12 mouse cellular contexts compared by ENCODE assay signal in genomic region chr7:142461446-142461845, GRCm38 (mm10). TPM values are rescaled to one million over a fixed set of nuclear protein-coding genes. Genes with fewer than 3 reads are reported as not detected.
A peak's percentile ranks its signal among the peaks of the same experiment; 100 is the strongest.
DNase-seq lines count a peak whose midpoint lies in the region; ATAC-seq and TF ChIP-seq lines count a peak whose summit lies in the region.
"Had no signal": no experiment of that assay in that cellular context is flagged by ENCODE, and none has a peak within 500 bp of the region (broad histone marks: within the 10 kb centered on the region; RNA-seq: fewer than 3 reads in every experiment).

No protein-coding gene starts in this region.

- H3K27me3 ChIP-seq in heart, adult 2 months (ENCODE audit: control insufficient read depth, insufficient read depth, low read length) = no peaks in the 10 kb centered on the region
- H3K27me3 ChIP-seq in heart, embryonic 16.5 days (ENCODE audit: control insufficient read depth, insufficient read depth, low read length) = no peaks in the 10 kb centered on the region
- H3K27me3 ChIP-seq in intestine, embryonic 16.5 days (replicated peaks; ENCODE audit: control insufficient read depth, insufficient read depth, low read length) = no peaks in the 10 kb centered on the region
- H3K27me3 ChIP-seq in midbrain, embryonic 16.5 days (ENCODE audit: control insufficient read depth, insufficient read depth, low read depth, low read length) = no peaks in the 10 kb centered on the region

- ATAC-seq in CD4-positive, CD25-positive, alpha-beta regulatory T cell, adult 4 months = peak; percentile 37
- no peak for ATAC-seq in heart, embryonic 16.5 days (replicated peaks; ENCODE audit: extremely low read depth, insufficient read depth, low FRiP score)
- peak; percentile 45 for ATAC-seq in monocyte, adult 5-6 weeks (replicated peaks; ENCODE audit: insufficient number of reproducible peaks, low FRiP score, low TSS enrichment, poor library complexity, severe bottlenecking)
- ATAC-seq in intestine, embryonic 16.5 days = no peak
- ATAC-seq in midbrain, embryonic 16.5 days = no peak
- ATAC-seq: forebrain, postnatal 0 days had no signal

- no peak for TF ChIP-seq CTCF in heart, adult 2 months (IDR thresholded peaks at IDR 0.05)

- peak; percentile 22 to 25 for DNase-seq in heart, adult 2 months
- no peak for DNase-seq in heart, postnatal 14 days
- DNase-seq in urinary bladder, postnatal 36 days (ENCODE audit: low spot score in 2 of 2) = no peak
- DNase-seq: forebrain, postnatal 0 days; kidney, adult 11 months had no signal

- 75% methylated on average over 2 of the region's 2 CpGs for WGBS in heart, adult 2 months
- 69% methylated on average over 2 of the region's 2 CpGs for WGBS in heart, embryonic 16.5 days
- WGBS in intestine, embryonic 16.5 days = 89% methylated on average over 2 of the region's 2 CpGs
- WGBS in midbrain, embryonic 16.5 days = 91% methylated on average over 2 of the region's 2 CpGs

- H3K9me3 ChIP-seq in heart, embryonic 16.5 days (replicated peaks; ENCODE audit: control insufficient read depth, low read length) = no peaks in the 10 kb centered on the region
- no peaks in the 10 kb centered on the region for H3K9me3 ChIP-seq in intestine, embryonic 16.5 days (ENCODE audit: control insufficient read depth, low read length)
- H3K9me3 ChIP-seq in midbrain, embryonic 16.5 days (replicated peaks; ENCODE audit: control insufficient read depth, low read length, poor library complexity, severe bottlenecking) = no peaks in the 10 kb centered on the region

- no peak overlapping the region for H3K9ac ChIP-seq in heart, adult 2 months (ENCODE audit: low read depth, low read length)
- H3K9ac ChIP-seq in heart, embryonic 16.5 days (ENCODE audit: low read length) = 0 out of 2 replicates have a peak overlapping the region, but pooled peaks have one; percentile 11
- H3K9ac ChIP-seq in intestine, embryonic 16.5 days (ENCODE audit: low read depth, low read length) = no peak overlapping the region
- no peak overlapping the region for H3K9ac ChIP-seq in midbrain, embryonic 16.5 days (ENCODE audit: low read depth, low read length)
- H3K9ac ChIP-seq: forebrain, postnatal 0 days had no signal

- no peak overlapping the region; the same call in 1 of the 2 replicates for H3K27ac ChIP-seq in heart, adult 2 months
- peak overlapping the region; percentile 6; the same call in 1 of the 2 replicates for H3K27ac ChIP-seq in heart, embryonic 16.5 days (ENCODE audit: low read length)
- H3K27ac ChIP-seq in intestine, embryonic 16.5 days (ENCODE audit: low read length) = no peak overlapping the region
- H3K27ac ChIP-seq in midbrain, embryonic 16.5 days (ENCODE audit: low read length) = no peak overlapping the region

- no peaks in the 10 kb centered on the region for H3K79me2 ChIP-seq in heart, adult 2 months (replicated peaks; ENCODE audit: control insufficient read depth, insufficient read depth, low read length)

- H3K4me2 ChIP-seq in heart, embryonic 16.5 days (ENCODE audit: low read depth, low read length) = peak overlapping the region; percentile 27
- H3K4me2 ChIP-seq in intestine, embryonic 16.5 days (ENCODE audit: low read depth, low read length) = no peak overlapping the region
- no peak overlapping the region for H3K4me2 ChIP-seq in midbrain, embryonic 16.5 days (ENCODE audit: low read length)

- no peak for TF ChIP-seq POLR2A in heart, adult 2 months (IDR thresholded peaks at IDR 0.05; ENCODE audit: insufficient read depth, low read depth, low read length)

- peaks cover 6% of the 10 kb centered on the region for H3K36me3 ChIP-seq in heart, adult 2 months (ENCODE audit: control insufficient read depth, insufficient read depth, low read length)
- no peaks in the 10 kb centered on the region for H3K36me3 ChIP-seq in heart, embryonic 16.5 days (ENCODE audit: control insufficient read depth, insufficient read depth)
- H3K36me3 ChIP-seq in intestine, embryonic 16.5 days (ENCODE audit: control insufficient read depth, insufficient read depth, low read length) = no peaks in the 10 kb centered on the region
- H3K36me3 ChIP-seq in midbrain, embryonic 16.5 days (ENCODE audit: control insufficient read depth, insufficient read depth, low read length) = no peaks in the 10 kb centered on the region

- no peak for TF ChIP-seq EP300 in heart, adult 2 months (IDR thresholded peaks at IDR 0.05; ENCODE audit: insufficient read depth, low read depth, low read length)

- intact Hi-C loops in heart, adult 2 months (cut with DNase I) = no loop called here
- intact Hi-C loops in heart, postnatal 14 days (cut with DNase I) = no loop called here

- H3K4me1 ChIP-seq in heart, adult 2 months (ENCODE audit: control insufficient read depth, insufficient read depth, low read length) = peaks cover 18% of the 10 kb centered on the region
- peaks cover 60% of the 10 kb centered on the region for H3K4me1 ChIP-seq in heart, embryonic 16.5 days (ENCODE audit: control insufficient read depth, insufficient read depth, low read length)
- peaks cover 16% of the 10 kb centered on the region for H3K4me1 ChIP-seq in intestine, embryonic 16.5 days (ENCODE audit: control insufficient read depth, insufficient read depth, low read length)
- H3K4me1 ChIP-seq in midbrain, embryonic 16.5 days (ENCODE audit: control insufficient read depth, insufficient read depth, low read length) = peaks cover 8% of the 10 kb centered on the region; the same call in 1 of the 2 replicates

- H3K4me3 ChIP-seq in heart, adult 2 months = no peak overlapping the region
- H3K4me3 ChIP-seq in heart, embryonic 16.5 days (ENCODE audit: low read length) = peak overlapping the region; percentile 32
- H3K4me3 ChIP-seq in intestine, embryonic 16.5 days (ENCODE audit: low read length) = no peak overlapping the region
- no peak overlapping the region for H3K4me3 ChIP-seq in midbrain, embryonic 16.5 days (ENCODE audit: low read depth, low read length)

RNA-seq across cellular contexts. Expression of gene Lsp1, which starts 0.8 kb away (rescaled TPM):
- total RNA-seq in heart, adult 2 months (2021) = 10 to 100 TPM; 28.4 to 35.0 TPM
- polyA plus RNA-seq in heart, adult 2 months (2012; rRNA removed) = 96.6 and 107 TPM in 2 replicates
- 10 to 100 TPM; 63.5 to 77.2 TPM for total RNA-seq in heart, postnatal 14 days (2021)
- 1,000 to 10,000 TPM; 1,098 to 1,582 TPM for polyA plus RNA-seq in CD4-positive, CD25-positive, alpha-beta regulatory T cell, adult 4 months (2017; shearing (Covaris generic))
- polyA plus RNA-seq in heart, embryonic 16.5 days (2015; fragmentation: Nextera tagmentation; extraction: Ambion mirVana) = 73.5 and 83.5 TPM in 2 replicates
- total RNA-seq in monocyte, adult 5-6 weeks (2017) = 1,011 to 1,374 TPM (median 1,247 TPM) in 3 replicates
- 125 and 134 TPM in 2 replicates for polyA plus RNA-seq in intestine, embryonic 16.5 days (2015; fragmentation: Nextera tagmentation; extraction: Ambion mirVana)
- polyA plus RNA-seq in midbrain, embryonic 16.5 days (2015; fragmentation: Nextera tagmentation; extraction: Ambion mirVana) = 4.8 and 5.1 TPM in 2 replicates

RNA-seq across cellular contexts. Expression of gene Tnni2, which starts 19.8 kb away (rescaled TPM):
- 1 to 10 TPM; 2.7 to 3.0 TPM for total RNA-seq in heart, adult 2 months (2021)
- polyA plus RNA-seq in heart, adult 2 months (2012; rRNA removed) = 5.9 and 7.5 TPM in 2 replicates
- total RNA-seq in heart, postnatal 14 days (2021) = 1 to 10 TPM; 5.7 to 7.8 TPM
- polyA plus RNA-seq in CD4-positive, CD25-positive, alpha-beta regulatory T cell, adult 4 months (2017; shearing (Covaris generic)) = not detected
- polyA plus RNA-seq in heart, embryonic 16.5 days (2015; fragmentation: Nextera tagmentation; extraction: Ambion mirVana) = 14.1 and 27.0 TPM in 2 replicates
- 7.5 to 20.6 TPM (median 11.3 TPM) in 3 replicates for total RNA-seq in monocyte, adult 5-6 weeks (2017)
- 4.3 and 4.7 TPM in 2 replicates for polyA plus RNA-seq in intestine, embryonic 16.5 days (2015; fragmentation: Nextera tagmentation; extraction: Ambion mirVana)
- 0.51 and 0.78 TPM in 2 replicates for polyA plus RNA-seq in midbrain, embryonic 16.5 days (2015; fragmentation: Nextera tagmentation; extraction: Ambion mirVana)

RNA-seq across cellular contexts. Expression of gene Syt8, which starts 26.8 kb away (rescaled TPM):
- total RNA-seq in heart, adult 2 months (2021) = not detected
- polyA plus RNA-seq in heart, adult 2 months (2012; rRNA removed) = not detected in 2 replicates
- total RNA-seq in heart, postnatal 14 days (2021) = not detected
- polyA plus RNA-seq in CD4-positive, CD25-positive, alpha-beta regulatory T cell, adult 4 months (2017; shearing (Covaris generic)) = not detected
- polyA plus RNA-seq in heart, embryonic 16.5 days (2015; fragmentation: Nextera tagmentation; extraction: Ambion mirVana) = 0.17 and 0.32 TPM in 2 replicates
- not detected in 3 replicates for total RNA-seq in monocyte, adult 5-6 weeks (2017)
- polyA plus RNA-seq in intestine, embryonic 16.5 days (2015; fragmentation: Nextera tagmentation; extraction: Ambion mirVana) = 8.8 and 10.4 TPM in 2 replicates
- polyA plus RNA-seq in midbrain, embryonic 16.5 days (2015; fragmentation: Nextera tagmentation; extraction: Ambion mirVana) = not detected in 2 replicates
- total RNA-seq: adrenal gland, adult 18-20 months; forebrain, postnatal 0 days had no signal
- polyA plus RNA-seq: forebrain, postnatal 0 days; neural tube, embryonic 11.5 days had no signal

RNA-seq across cellular contexts. Expression of gene Tnnt3, which starts 37.2 kb away (rescaled TPM):
- 1 to 10 TPM; 1.1 to 1.3 TPM for total RNA-seq in heart, adult 2 months (2021)
- polyA plus RNA-seq in heart, adult 2 months (2012; rRNA removed) = 1.8 TPM in 1 of 2 replicates, not detected in the other
- 1 to 10 TPM; 1.2 to 1.4 TPM for total RNA-seq in heart, postnatal 14 days (2021)
- 1 to 10 TPM; 2.5 to 5.7 TPM for polyA plus RNA-seq in CD4-positive, CD25-positive, alpha-beta regulatory T cell, adult 4 months (2017; shearing (Covaris generic))
- 5.3 and 17.1 TPM in 2 replicates for polyA plus RNA-seq in heart, embryonic 16.5 days (2015; fragmentation: Nextera tagmentation; extraction: Ambion mirVana)
- total RNA-seq in monocyte, adult 5-6 weeks (2017) = 13.6 to 16.7 TPM (median 15.5 TPM) in 3 replicates
- polyA plus RNA-seq in intestine, embryonic 16.5 days (2015; fragmentation: Nextera tagmentation; extraction: Ambion mirVana) = 2.1 and 3.2 TPM in 2 replicates
- 0.91 and 1.6 TPM in 2 replicates for polyA plus RNA-seq in midbrain, embryonic 16.5 days (2015; fragmentation: Nextera tagmentation; extraction: Ambion mirVana)

Comparison
In these comparisons a context has a peak if more than half of its experiments do, and no peak if none do; other contexts are left out.
1. DNase-seq: peak in heart, adult 2 months (2 of 2); none in heart, postnatal 14 days (0 of 2) and urinary bladder, postnatal 36 days (0 of 2).
2. ATAC-seq: peak in CD4-positive, CD25-positive, alpha-beta regulatory T cell, adult 4 months (single experiment) and monocyte, adult 5-6 weeks (single experiment); none in heart, embryonic 16.5 days (single experiment), intestine, embryonic 16.5 days (single experiment) and midbrain, embryonic 16.5 days (single experiment).
3. RNA of gene Lsp1, which starts 0.8 kb away (polyA plus RNA-seq): 1,098 to 1,582 TPM in CD4-positive, CD25-positive, alpha-beta regulatory T cell, adult 4 months, 125 to 134 TPM in intestine, embryonic 16.5 days, 96.6 to 107 TPM in heart, adult 2 months and 73.5 to 83.5 TPM in heart, embryonic 16.5 days; 4.8 to 5.1 TPM in midbrain, embryonic 16.5 days; every median in the first group is over 10 times any median in the second.